ENCODE assay signal across 9 mouse cellular contexts in the genomic region with DNA sequence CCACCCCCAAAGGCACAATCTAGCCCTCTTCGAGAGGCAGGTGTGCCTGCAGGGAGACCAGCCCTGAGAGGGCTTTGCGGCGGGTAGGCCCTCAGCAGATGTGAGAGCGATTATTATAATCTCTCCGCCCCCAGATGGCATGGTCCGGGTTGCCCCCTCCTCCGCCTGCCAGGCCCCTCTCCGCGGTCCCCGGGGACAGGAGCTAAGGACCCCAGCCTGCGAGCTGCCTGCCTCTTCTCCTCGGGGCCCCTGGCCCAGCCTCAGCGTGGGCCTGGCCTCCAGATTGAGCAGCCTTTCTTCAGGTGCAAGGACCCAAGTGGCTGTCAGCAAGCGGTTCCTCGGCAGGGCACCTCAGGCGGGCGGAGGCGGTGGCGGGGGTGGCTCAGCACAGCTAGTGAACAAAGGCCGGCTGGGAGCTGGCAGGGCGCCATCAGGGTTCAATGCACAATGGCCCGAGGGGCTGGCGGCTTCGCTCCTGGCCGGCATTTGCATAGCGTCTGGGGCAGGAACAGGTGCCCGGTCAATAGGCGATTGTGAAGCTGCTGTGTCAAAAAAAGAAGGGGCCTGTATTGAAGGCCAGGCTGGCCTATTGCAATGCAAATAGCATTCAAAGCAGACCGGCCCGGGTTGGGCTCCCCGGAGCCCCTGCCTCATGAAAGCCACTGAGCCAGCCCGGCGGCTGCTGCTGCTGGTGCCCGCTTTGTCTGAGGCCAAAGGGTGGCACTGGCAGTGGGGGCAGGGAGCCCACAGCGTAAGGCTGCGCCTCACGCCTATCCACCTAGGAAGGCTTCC.
DNase-seq lines count a peak whose midpoint lies in the region; ATAC-seq and TF ChIP-seq lines count a peak whose summit lies in the region.
"Had no signal": no experiment of that assay in that cellular context is flagged by ENCODE, and none has a peak within 500 bp of the region (broad histone marks: within the 10 kb centered on the region; RNA-seq: fewer than 3 reads in every experiment).

No protein-coding gene starts in this region.

- peak overlapping the region; percentile 47 for H3K9ac ChIP-seq in forebrain, embryonic 12.5 days
- no peak overlapping the region for H3K9ac ChIP-seq in liver, embryonic 16.5 days (ENCODE audit: low read depth, low read length)

- H3K27me3 ChIP-seq in forebrain, embryonic 12.5 days = no peaks in the 10 kb centered on the region
- H3K27me3 ChIP-seq in liver, embryonic 16.5 days (ENCODE audit: control insufficient read depth, insufficient read depth, low read depth, low read length) = peaks cover 10% of the 10 kb centered on the region
- H3K27me3 ChIP-seq: Patski had no signal

- DNase-seq in B cell, adult 2 months = peak; percentile 53 to 55
- peak; percentile 98 for DNase-seq in brain, embryonic 14.5 days (ENCODE audit: low read depth)
- DNase-seq in heart, postnatal 25 days (ENCODE audit: low spot score) = peak; percentile 35
- DNase-seq in layer of hippocampus, adult 2 months (ENCODE audit: low spot score in 2 of 2) = peak; percentile 83 to 87
- peak; percentile 56 for DNase-seq in ovary, postnatal 10 days (ENCODE audit: low spot score)
- peak; percentile 70 to 71 for DNase-seq in thymus, postnatal 10 days (ENCODE audit: low spot score in 2 of 2)

- H3K27ac ChIP-seq in forebrain, embryonic 12.5 days = peak overlapping the region; percentile 98
- peak overlapping the region; percentile 83 for H3K27ac ChIP-seq in layer of hippocampus, adult 2 months
- no peak overlapping the region for H3K27ac ChIP-seq in liver, embryonic 16.5 days (ENCODE audit: low read length)

- no peaks in the 10 kb centered on the region for H3K9me3 ChIP-seq in forebrain, embryonic 12.5 days
- no peaks in the 10 kb centered on the region for H3K9me3 ChIP-seq in liver, embryonic 16.5 days (replicated peaks; ENCODE audit: control insufficient read depth, low read length)

- peak overlapping the region; percentile 42 for H3K4me2 ChIP-seq in forebrain, embryonic 12.5 days
- H3K4me2 ChIP-seq in liver, embryonic 16.5 days (ENCODE audit: low read depth, low read length) = peak overlapping the region; percentile 45

- H3K4me1 ChIP-seq in forebrain, embryonic 12.5 days = peaks cover 67% of the 10 kb centered on the region
- no peaks in the 10 kb centered on the region; the same call in 1 of the 2 replicates for H3K4me1 ChIP-seq in liver, embryonic 16.5 days (ENCODE audit: control insufficient read depth, low read depth, low read length)

- WGBS in forebrain, embryonic 12.5 days = 0% methylated on average over 37 of the region's 37 CpGs
- 19% methylated on average over 37 of the region's 37 CpGs for WGBS in liver, embryonic 16.5 days (ENCODE audit: insufficient replicate concordance)

- no peak for TF ChIP-seq CTCF in brain, embryonic 14.5 days (IDR thresholded peaks at IDR 0.05; ENCODE audit: borderline replicate concordance, extremely low read depth, insufficient read depth, insufficient read length)
- TF ChIP-seq CTCF in layer of hippocampus, adult 2 months (conservative IDR thresholded peaks at IDR 0.05) = no peak

- peak overlapping the region; percentile 4 for H3K4me3 ChIP-seq in forebrain, embryonic 12.5 days (replicated peaks)
- 0 out of 2 replicates have a peak overlapping the region, but pooled peaks have one; percentile 13 for H3K4me3 ChIP-seq in layer of hippocampus, adult 2 months
- H3K4me3 ChIP-seq in liver, embryonic 16.5 days (ENCODE audit: low read depth, low read length) = no peak overlapping the region

- ATAC-seq in forebrain, embryonic 12.5 days (ENCODE audit: low FRiP score) = peak; percentile 91
- peak; percentile 32 for ATAC-seq in liver, embryonic 16.5 days (ENCODE audit: low read depth)
- ATAC-seq: Patski had no signal

- no peaks in the 10 kb centered on the region for H3K36me3 ChIP-seq in forebrain, embryonic 12.5 days (replicated peaks)
- no peaks in the 10 kb centered on the region for H3K36me3 ChIP-seq in liver, embryonic 16.5 days (ENCODE audit: control insufficient read depth, insufficient read depth)

- TF ChIP-seq POLR2A in brain, embryonic 14.5 days (IDR thresholded peaks at IDR 0.05; ENCODE audit: borderline replicate concordance, extremely low read depth, insufficient read depth, insufficient read length, poor library complexity, severe bottlenecking) = no peak

- intact Hi-C loops in heart, postnatal 25 days (cut with DNase I) = loop anchor here (1.0 kb wide), 1 partner anchor 9 kb away; no protein-coding TSS in a partner anchor

Comparison
In these comparisons a context has a peak if more than half of its experiments do, and no peak if none do; other contexts are left out.
1. DNase-seq: peak in every context shown above with its lines; median percentile 98 in brain, embryonic 14.5 days; 85 in layer of hippocampus, adult 2 months; 70 in thymus, postnatal 10 days; 56 in ovary, postnatal 10 days; 54 in B cell, adult 2 months; 35 in heart, postnatal 25 days.